Mouse (Mus musculus) left cerebral cortex, postnatal 25 days (tissue): ENCODE measurements around the gene Homer1. TPM values are rescaled to one million over a fixed set of nuclear protein-coding genes. Genes with fewer than 3 reads are reported as not detected.

Experiments
- DNase-seq, 2 experiments: peaks; one replicate each; pipeline ENCODE4 v3.0.0; 2022; ENCODE audit warnings: low spot score in 2 of 2, mixed read lengths in 1 of 2
- intact Hi-C: fragments of 180-260 bp; cut with DNase I; formaldehyde crosslinking; loops from one replicate; pipeline ENCODE4 v1.15.1; 2025
- total RNA-seq, 2 experiments: library from RNA; stranded (reverse); gene quantifications; 2 replicates each; pipeline ENCODE4 v1.2.3; 2021

Homer1 gene
- total RNA-seq, 2 experiments from 2014 or later = 372 to 460 TPM

- intact Hi-C loops = no loop called here
Observed at GRCm38 (mm10) chr13:93384481-93384880, 85.0 kb downstream of the Homer1 start.

GRCm38 (mm10) chr13:93385147-93385546 lies 85.7 kb downstream of the Homer1 start:
- no peak for DNase-seq
- intact Hi-C loops = no loop called here

More at GRCm38 (mm10) chr13:93384481-93384880, 85.0 kb downstream of the Homer1 start:
- DNase-seq = no peak

GRCm38 (mm10) chr13:93387440-93387839 lies 88.0 kb downstream of the Homer1 start:
- intact Hi-C loops = no loop called here
- DNase-seq = no peak

GRCm38 (mm10) chr13:93388594-93389241 lies 89.3 kb downstream of the Homer1 start:
- intact Hi-C loops = no loop called here
- no peak for DNase-seq

- intact Hi-C loops = no loop called here
Observed at GRCm38 (mm10) chr13:93389242-93389625, 89.8 kb downstream of the Homer1 start.

GRCm38 (mm10) chr13:93399710-93400216 lies 100.3 kb downstream of the Homer1 start:
- intact Hi-C loops = loop anchor here (10.0 kb wide), 1 partner anchor 645 kb away; no protein-coding TSS in a partner anchor
- DNase-seq = peak; percentile 26 to 73

More at GRCm38 (mm10) chr13:93389242-93389625, 89.8 kb downstream of the Homer1 start:
- DNase-seq = no peak

- intact Hi-C loops = loop anchor here (10.0 kb wide), 1 partner anchor 647 kb away; no protein-coding TSS in a partner anchor
- DNase-seq = no peak
Observed at GRCm38 (mm10) chr13:93401947-93402346, 102.5 kb downstream of the Homer1 start.

GRCm38 (mm10) chr13:93406855-93407254 lies 107.4 kb downstream of the Homer1 start:
- intact Hi-C loops = loop anchor here (10.0 kb wide), 1 partner anchor 652 kb away; no protein-coding TSS in a partner anchor

GRCm38 (mm10) chr13:93410343-93410742 lies 110.9 kb downstream of the Homer1 start:
- intact Hi-C loops = no loop called here
- DNase-seq = no peak

More at GRCm38 (mm10) chr13:93406855-93407254, 107.4 kb downstream of the Homer1 start:
- no peak for DNase-seq

GRCm38 (mm10) chr13:93415055-93415454 lies 115.6 kb downstream of the Homer1 start:
- intact Hi-C loops = no loop called here
- no peak for DNase-seq

- intact Hi-C loops = no loop called here
- no peak for DNase-seq
Observed at GRCm38 (mm10) chr13:93418292-93418691, 118.9 kb downstream of the Homer1 start.

- intact Hi-C loops = loop anchor here (10.0 kb wide), 1 partner anchor 575 kb away; the partner anchor contains the start of gene Mtx3
- DNase-seq = no peak
Observed at GRCm38 (mm10) chr13:93419779-93420178, 120.3 kb downstream of the Homer1 start.

- DNase-seq = no peak
Observed at GRCm38 (mm10) chr13:93423224-93423623, 123.8 kb downstream of the Homer1 start.

GRCm38 (mm10) chr13:93427920-93428876 lies 128.8 kb downstream of the Homer1 start:
- DNase-seq = no peak
- intact Hi-C loops = loop anchor here (10.0 kb wide), 1 partner anchor 583 kb away; the partner anchor contains the start of gene Mtx3

More at GRCm38 (mm10) chr13:93423224-93423623, 123.8 kb downstream of the Homer1 start:
- intact Hi-C loops = loop anchor here (10.0 kb wide), 1 partner anchor 578 kb away; the partner anchor contains the start of gene Mtx3

- DNase-seq = no peak
- intact Hi-C loops = loop anchor here (10.0 kb wide), 1 partner anchor 584 kb away; the partner anchor contains the start of gene Mtx3
Observed at GRCm38 (mm10) chr13:93429205-93429604, 129.8 kb downstream of the Homer1 start.

GRCm38 (mm10) chr13:93440167-93440566 lies 140.7 kb downstream of the Homer1 start:
- intact Hi-C loops = loop anchor here (5.0 kb wide), 1 partner anchor 172 kb away; no protein-coding TSS in a partner anchor
- DNase-seq = no peak

- peak; percentile 34 to 65 for DNase-seq
- intact Hi-C loops = no loop called here
Observed at GRCm38 (mm10) chr13:93453275-93453674, 153.8 kb downstream of the Homer1 start.
